Mouse (Mus musculus): ENCODE results near the gene Asic4. TPM values are rescaled to one million over a fixed set of nuclear protein-coding genes. Genes with fewer than 3 reads are reported as not detected.

The Asic4 gene
- polyA plus RNA-seq, 1 experiment, result 0.08 TPM

DNA sequence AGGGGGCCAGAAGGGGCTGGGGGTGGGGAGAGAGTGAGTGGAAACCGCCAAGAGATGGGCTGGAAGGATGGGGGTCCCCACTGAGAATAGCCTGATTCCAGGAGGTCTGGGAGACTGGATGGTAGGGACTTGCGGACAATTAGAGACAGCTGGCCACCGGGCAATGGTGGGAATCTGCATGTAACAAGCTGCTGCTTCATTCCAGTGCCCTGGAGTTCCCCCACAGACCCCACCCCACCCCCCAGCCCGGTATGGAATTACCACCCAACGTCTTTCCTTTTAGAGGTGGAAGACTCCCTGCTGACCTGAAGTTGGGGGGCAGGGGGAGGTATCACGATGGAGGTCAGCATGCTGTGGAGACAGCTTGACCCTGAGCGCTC, 2.2 kb upstream of the Asic4 start:
- no peak overlapping the region for H3K4me3 ChIP-seq (ENCODE audit: insufficient read depth, low read depth, low read length)
- no peak for DNase-seq
- H3K36me3 ChIP-seq (ENCODE audit: control insufficient read depth, insufficient read depth, low read length), result no peaks in the 10 kb centered on the region
- no peak overlapping the region for H3K27ac ChIP-seq (ENCODE audit: insufficient read depth, low read depth, low read length)
- H3K4me1 ChIP-seq (ENCODE audit: control insufficient read depth, insufficient read depth, low read length), result no peaks in the 10 kb centered on the region
- peaks cover 2% of the 10 kb centered on the region; the same call in 1 of the 2 replicates for H3K27me3 ChIP-seq (replicated peaks; ENCODE audit: control insufficient read depth, insufficient read depth, low read length)
- WGBS, result 9% methylated on average over 7 of the region's 7 CpGs
- TF ChIP-seq CTCF (conservative IDR thresholded peaks at IDR 0.05; ENCODE audit: insufficient read depth, insufficient read length, low read depth, low read length) (no peak), POLR2A (IDR thresholded peaks at IDR 0.05; ENCODE audit: low read depth, low read length) (no peak)

DNA sequence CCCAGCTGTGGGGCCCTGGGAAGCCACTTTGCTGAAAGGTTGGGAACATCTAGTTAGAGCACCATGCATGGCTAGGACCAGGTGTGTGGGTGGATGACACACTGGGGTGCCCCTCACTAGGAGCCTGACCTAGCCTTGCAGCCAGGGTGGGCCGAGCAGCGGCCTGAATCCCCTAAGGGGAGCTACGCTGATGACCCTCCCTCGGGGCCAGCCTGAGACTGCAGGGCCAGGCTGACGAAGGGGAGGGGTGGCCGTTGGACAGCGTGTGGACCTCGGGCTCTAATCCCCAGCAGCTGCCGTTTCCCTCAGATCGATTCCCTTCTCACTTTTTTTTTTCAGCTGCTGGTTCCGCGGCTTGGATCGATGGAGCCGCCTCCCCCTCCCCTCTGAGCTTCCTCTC, 1.3 kb upstream of the Asic4 start:
- 13% methylated on average over 14 of the region's 14 CpGs for WGBS
- no peak overlapping the region for H3K4me3 ChIP-seq (ENCODE audit: insufficient read depth, low read depth, low read length)
- H3K27me3 ChIP-seq (replicated peaks; ENCODE audit: control insufficient read depth, insufficient read depth, low read length), result peaks cover 2% of the 10 kb centered on the region; the same call in 1 of the 2 replicates
- TF ChIP-seq POLR2A (IDR thresholded peaks at IDR 0.05; ENCODE audit: low read depth, low read length) (no peak), CTCF (conservative IDR thresholded peaks at IDR 0.05; ENCODE audit: insufficient read depth, insufficient read length, low read depth, low read length) (no peak)
- no peak for DNase-seq
- H3K27ac ChIP-seq (ENCODE audit: insufficient read depth, low read depth, low read length), result no peak overlapping the region
- H3K36me3 ChIP-seq (ENCODE audit: control insufficient read depth, insufficient read depth, low read length), result no peaks in the 10 kb centered on the region
- no peaks in the 10 kb centered on the region for H3K4me1 ChIP-seq (ENCODE audit: control insufficient read depth, insufficient read depth, low read length)

DNA sequence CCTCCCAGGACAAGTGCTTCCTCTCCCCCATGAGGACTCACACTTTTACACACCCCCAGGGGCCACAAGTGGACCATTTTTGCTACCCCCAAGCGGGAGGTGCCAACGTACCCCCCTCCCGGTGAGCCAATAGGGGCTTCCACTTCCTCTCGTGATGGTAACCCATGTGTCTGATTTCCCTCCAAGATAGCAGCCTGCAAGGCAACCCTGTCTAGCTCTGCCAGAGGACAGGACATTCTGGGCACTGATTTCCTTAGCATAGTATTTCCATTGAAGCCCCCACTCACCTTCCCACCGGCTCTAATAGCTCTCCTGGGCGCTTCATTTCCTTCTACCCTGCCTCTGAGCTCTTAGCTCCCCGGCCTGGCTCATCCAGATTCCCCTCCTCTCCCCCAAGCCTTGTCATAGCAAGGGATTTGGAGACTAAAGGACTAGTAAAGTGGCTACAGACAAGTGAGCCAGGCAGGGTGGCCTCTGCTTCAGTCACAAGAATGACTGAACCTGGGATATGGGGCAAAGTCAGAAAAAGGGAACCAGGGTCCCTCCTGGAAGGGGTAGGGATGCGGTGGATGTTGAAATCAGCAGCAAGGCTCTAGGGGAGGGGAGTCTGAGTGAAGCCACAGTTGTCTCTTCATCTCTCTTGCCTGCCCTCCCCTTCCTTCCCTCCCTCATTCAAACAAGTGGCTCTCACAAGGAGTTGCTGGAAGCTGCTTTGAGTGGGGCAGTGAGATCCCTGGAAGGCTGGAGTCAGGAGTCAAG, 680 bp upstream of the Asic4 start:
- DNase-seq, result no peak
- no peak for TF ChIP-seq POLR2A (IDR thresholded peaks at IDR 0.05; ENCODE audit: low read depth, low read length)
- TF ChIP-seq CTCF (conservative IDR thresholded peaks at IDR 0.05; ENCODE audit: insufficient read depth, insufficient read length, low read depth, low read length), result no peak
- peaks cover 2% of the 10 kb centered on the region; the same call in 1 of the 2 replicates for H3K27me3 ChIP-seq (replicated peaks; ENCODE audit: control insufficient read depth, insufficient read depth, low read length)
- H3K27ac ChIP-seq (ENCODE audit: insufficient read depth, low read depth, low read length), result no peak overlapping the region
- no peaks in the 10 kb centered on the region for H3K36me3 ChIP-seq (ENCODE audit: control insufficient read depth, insufficient read depth, low read length)
- H3K4me1 ChIP-seq (ENCODE audit: control insufficient read depth, insufficient read depth, low read length), result no peaks in the 10 kb centered on the region
- WGBS, result 29% methylated on average over 8 of the region's 8 CpGs
- no peak overlapping the region for H3K4me3 ChIP-seq (ENCODE audit: insufficient read depth, low read depth, low read length)

DNA sequence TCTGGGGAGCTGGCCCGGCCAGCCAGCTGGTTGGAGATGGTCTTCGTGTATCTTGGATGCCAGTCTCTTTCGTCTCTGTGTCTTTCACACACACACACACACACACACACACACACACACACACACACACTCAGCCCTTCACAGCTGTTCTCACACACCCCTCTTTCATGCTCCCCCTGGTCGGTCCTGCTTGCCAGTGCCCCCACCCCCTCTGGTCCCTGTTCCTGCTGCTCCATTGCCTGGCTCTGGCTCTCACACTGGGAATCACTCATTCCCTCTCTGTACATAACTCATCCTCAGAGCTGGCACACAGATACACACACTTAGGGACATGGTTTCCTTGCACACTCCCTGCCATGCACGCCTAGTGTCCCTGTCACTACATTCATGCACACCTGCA, 1.7 kb downstream of the Asic4 start:
- H3K27me3 ChIP-seq (replicated peaks; ENCODE audit: control insufficient read depth, insufficient read depth, low read length), result no peaks in the 10 kb centered on the region; the same call in none of the 2 replicates
- no peak for DNase-seq
- 77% methylated on average over 5 of the region's 5 CpGs for WGBS
- TF ChIP-seq POLR2A (IDR thresholded peaks at IDR 0.05; ENCODE audit: low read depth, low read length) (no peak), CTCF (conservative IDR thresholded peaks at IDR 0.05; ENCODE audit: insufficient read depth, insufficient read length, low read depth, low read length) (no peak)
- no peak overlapping the region for H3K4me3 ChIP-seq (ENCODE audit: insufficient read depth, low read depth, low read length)
- no peaks in the 10 kb centered on the region for H3K36me3 ChIP-seq (ENCODE audit: control insufficient read depth, insufficient read depth, low read length)
- no peak overlapping the region for H3K27ac ChIP-seq (ENCODE audit: insufficient read depth, low read depth, low read length)
- H3K4me1 ChIP-seq (ENCODE audit: control insufficient read depth, insufficient read depth, low read length), result no peaks in the 10 kb centered on the region

DNA sequence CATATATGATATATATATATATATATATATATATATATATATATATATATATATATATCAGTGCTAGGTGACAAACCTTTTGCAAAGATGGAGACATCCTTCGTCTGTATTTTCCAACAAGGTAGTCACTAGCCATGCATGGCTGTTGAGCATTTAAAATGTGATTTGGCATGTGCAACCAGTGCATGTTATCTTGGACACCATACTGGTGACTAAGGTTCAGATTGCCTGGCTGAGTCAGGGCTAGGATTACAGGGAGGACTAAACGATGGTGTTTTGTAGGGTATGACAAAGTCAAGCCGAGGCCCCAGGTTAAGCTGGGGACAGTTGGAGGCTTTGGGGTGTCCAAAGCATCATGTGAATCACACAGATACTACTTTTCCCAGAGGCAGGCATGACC, 5.2 kb downstream of the Asic4 start:
- no peaks in the 10 kb centered on the region for H3K36me3 ChIP-seq (ENCODE audit: control insufficient read depth, insufficient read depth, low read length)
- H3K4me1 ChIP-seq (ENCODE audit: control insufficient read depth, insufficient read depth, low read length), result no peaks in the 10 kb centered on the region
- H3K27me3 ChIP-seq (replicated peaks; ENCODE audit: control insufficient read depth, insufficient read depth, low read length), result no peaks in the 10 kb centered on the region; the same call in none of the 2 replicates
- TF ChIP-seq CTCF (conservative IDR thresholded peaks at IDR 0.05; ENCODE audit: insufficient read depth, insufficient read length, low read depth, low read length) (no peak), POLR2A (IDR thresholded peaks at IDR 0.05; ENCODE audit: low read depth, low read length) (no peak)
- no peak overlapping the region for H3K27ac ChIP-seq (ENCODE audit: insufficient read depth, low read depth, low read length)
- no peak for DNase-seq
- no peak overlapping the region for H3K4me3 ChIP-seq (ENCODE audit: insufficient read depth, low read depth, low read length)
- 69% methylated on average over 3 of the region's 3 CpGs for WGBS

DNA sequence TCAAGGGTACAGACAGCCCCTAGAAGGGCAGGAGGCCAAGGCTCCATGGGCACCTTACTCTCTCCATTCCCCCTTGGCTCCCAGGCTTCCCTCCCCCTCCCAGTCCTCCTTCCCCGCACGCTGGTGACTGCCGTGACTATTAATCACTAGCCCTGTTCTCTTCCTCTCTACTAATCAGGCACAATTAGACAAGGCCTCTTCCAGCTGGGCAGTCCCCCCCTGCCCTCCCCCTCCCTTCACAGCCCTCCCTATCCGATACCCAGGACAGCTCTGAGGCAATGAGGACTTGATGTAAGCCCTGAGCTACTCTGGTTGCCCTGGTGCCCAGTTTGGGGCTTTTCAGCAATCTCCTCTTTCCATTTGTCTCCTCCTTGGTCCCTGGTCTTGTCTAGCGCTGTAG, 5.7 kb downstream of the Asic4 start:
- Histone ChIP-seq H3K4me3 (ENCODE audit: insufficient read depth, low read depth, low read length) (no peak overlapping the region), H3K27ac (ENCODE audit: insufficient read depth, low read depth, low read length) (no peak overlapping the region), H3K4me1 (ENCODE audit: control insufficient read depth, insufficient read depth, low read length) (no peaks in the 10 kb centered on the region), H3K36me3 (ENCODE audit: control insufficient read depth, insufficient read depth, low read length) (no peaks in the 10 kb centered on the region), H3K27me3 (replicated peaks; ENCODE audit: control insufficient read depth, insufficient read depth, low read length) (no peaks in the 10 kb centered on the region; the same call in 1 of the 2 replicates)
- WGBS, result 47% methylated on average over 5 of the region's 5 CpGs
- TF ChIP-seq POLR2A (IDR thresholded peaks at IDR 0.05; ENCODE audit: low read depth, low read length) (no peak), CTCF (conservative IDR thresholded peaks at IDR 0.05; ENCODE audit: insufficient read depth, insufficient read length, low read depth, low read length) (no peak)
- DNase-seq, result no peak

DNA sequence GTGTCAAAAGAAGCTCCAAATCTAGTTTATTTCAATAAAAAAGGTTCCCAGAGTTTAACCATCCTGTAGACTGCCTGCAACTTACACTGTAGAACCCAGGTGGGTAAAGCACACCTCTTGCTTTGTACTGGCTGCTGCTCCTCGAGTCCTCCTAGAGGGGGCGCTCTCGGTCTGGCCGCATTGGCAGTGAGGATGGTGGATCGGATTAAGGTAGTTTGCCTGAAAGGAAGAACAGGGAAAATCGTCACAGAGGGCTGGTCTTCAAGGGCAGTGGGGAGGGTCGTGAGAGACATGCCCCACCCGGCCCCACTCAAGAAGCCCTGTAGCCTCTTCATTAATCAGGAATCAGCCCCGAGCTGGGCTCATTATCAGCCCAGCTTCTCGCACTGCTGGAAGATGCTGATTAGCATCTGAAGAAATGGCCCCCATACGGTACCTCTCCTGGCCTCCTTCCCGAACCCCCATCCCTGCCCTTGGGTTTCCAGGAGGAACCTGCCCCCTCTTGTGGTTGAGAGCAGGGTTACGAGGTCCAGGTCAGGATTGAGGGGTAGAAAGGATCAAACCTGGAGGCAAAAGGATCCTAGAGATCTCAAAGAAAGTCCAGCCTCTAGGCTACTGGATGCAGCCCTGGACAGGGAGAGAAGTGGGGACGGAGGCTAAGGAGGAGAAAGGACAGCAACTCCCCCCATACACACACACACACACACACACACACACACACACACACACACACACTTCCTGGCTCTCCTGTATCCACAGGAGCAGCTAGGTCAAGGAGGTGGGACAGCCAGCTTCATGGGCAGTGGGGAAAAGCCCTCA, 6.7 kb downstream of the Asic4 start:
- Histone ChIP-seq H3K27me3 (replicated peaks; ENCODE audit: control insufficient read depth, insufficient read depth, low read length) (no peaks in the 10 kb centered on the region; the same call in 1 of the 2 replicates), H3K36me3 (ENCODE audit: control insufficient read depth, insufficient read depth, low read length) (no peaks in the 10 kb centered on the region), H3K4me3 (ENCODE audit: insufficient read depth, low read depth, low read length) (no peak overlapping the region), H3K27ac (ENCODE audit: insufficient read depth, low read depth, low read length) (no peak overlapping the region), H3K4me1 (ENCODE audit: control insufficient read depth, insufficient read depth, low read length) (no peaks in the 10 kb centered on the region)
- TF ChIP-seq CTCF (conservative IDR thresholded peaks at IDR 0.05; ENCODE audit: insufficient read depth, insufficient read length, low read depth, low read length), result peak; percentile 34; the same call in 1 of the 2 replicates
- no peak for TF ChIP-seq POLR2A (IDR thresholded peaks at IDR 0.05; ENCODE audit: low read depth, low read length)
- no peak for DNase-seq
- WGBS, result 30% methylated on average over 14 of the region's 14 CpGs

Data from kidney, adult 2 months (tissue).